Mouse (Mus musculus) thymus, postnatal 4 days (tissue): ENCODE results near the gene Pde4a.
A peak's percentile ranks its signal among the peaks of the same experiment; 100 is the strongest.
"Not testable (repeated sequence)": the region's sequence is repeated elsewhere in the genome, so short reads cannot be mapped to it uniquely, and the experiment has no call there.

Experiments used
- DNase-seq: peaks from one replicate; pipeline ENCODE4 v3.0.0; 2021

The Pde4a gene

DNA sequence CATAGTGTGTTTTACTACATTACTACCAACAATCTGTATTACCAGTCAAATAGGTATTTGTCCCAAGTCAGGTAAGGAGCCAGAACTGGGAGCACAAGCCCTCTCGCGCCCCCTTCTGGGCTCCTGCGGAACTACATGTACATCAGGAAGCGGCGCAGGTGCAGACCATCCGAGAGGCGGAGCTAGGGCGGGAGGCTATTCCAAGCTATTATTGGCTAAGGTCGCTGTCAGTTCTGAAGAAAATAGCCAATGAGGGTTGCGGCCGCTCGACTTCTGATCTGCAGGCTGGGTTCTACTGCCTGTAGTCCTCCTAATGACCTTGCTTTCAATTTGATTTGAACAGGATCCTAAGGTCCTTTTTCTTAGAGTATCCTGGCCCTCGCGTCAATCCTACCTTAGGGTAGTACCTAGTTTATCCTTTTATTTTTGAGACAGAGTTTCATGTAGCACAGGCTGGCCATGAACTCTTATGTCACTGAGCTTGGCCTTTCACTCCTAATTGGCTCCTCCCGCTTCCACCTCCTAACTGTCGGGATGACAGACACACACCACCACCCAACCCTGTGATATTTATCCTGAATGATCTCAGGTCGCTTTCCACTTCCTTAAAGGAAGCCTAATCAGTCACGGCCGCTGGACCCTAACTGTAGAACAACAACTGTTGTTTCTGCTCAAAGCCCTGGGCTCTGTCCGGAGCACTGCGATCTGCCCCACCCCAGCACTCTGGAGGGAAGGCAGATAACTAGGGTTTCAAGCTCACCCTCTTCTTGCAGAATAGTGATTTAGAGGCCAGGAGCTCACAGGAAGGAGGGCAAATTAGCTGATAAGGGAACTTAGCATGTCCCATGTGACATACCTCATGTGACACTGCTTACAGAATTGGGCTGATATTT is 55.2 kb downstream of the Pde4a start:
- DNase-seq: peak; percentile 94

- DNase-seq: peak; percentile 49
Observed at GRCm38 (mm10) chr9:21221383-21221929, 55.9 kb downstream of the Pde4a start.

DNA sequence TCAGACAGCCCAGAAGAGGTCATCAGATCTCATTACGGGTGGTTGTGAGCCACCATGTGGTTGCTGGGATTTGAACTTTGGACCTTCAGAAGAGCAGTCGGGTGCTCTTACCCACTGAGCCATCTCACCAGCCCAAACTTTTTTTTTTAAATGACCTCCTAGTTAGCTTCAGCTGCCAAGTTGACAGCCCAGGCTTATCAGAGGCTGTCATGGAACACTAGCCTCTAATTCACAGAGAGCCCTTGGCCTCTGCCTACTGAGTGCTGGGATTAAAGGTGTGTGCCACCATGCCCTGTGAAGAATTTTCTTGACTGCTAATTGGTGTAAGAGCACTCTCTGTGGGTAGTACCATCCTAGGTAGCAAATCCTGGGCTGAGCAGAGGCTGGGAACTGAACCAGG is 58.0 kb downstream of the Pde4a start:
- DNase-seq: not testable (repeated sequence)

DNA sequence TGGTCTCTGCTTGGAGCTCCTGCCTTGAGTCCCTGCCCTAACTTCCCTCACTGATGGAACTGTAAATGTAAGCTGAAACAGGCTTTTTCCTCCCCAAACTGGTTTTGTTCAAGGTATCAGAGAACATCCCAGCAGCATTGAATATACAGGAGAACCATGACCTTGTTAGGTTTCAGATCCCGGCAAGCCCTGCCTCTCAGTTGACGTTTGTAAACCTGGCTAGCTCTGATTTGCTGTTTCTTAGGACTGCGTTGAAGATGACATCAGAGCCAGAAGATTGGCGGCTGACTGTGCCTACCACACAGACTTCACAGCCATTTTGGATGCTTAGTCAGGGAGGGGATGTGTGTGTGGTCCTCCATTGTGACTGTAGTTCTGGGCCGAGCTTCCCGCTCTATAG is 58.4 kb downstream of the Pde4a start:
- no peak for DNase-seq

GRCm38 (mm10) chr9:21224576-21225414 is 59.3 kb downstream of the Pde4a start:
- peak; percentile 27 for DNase-seq

DNA sequence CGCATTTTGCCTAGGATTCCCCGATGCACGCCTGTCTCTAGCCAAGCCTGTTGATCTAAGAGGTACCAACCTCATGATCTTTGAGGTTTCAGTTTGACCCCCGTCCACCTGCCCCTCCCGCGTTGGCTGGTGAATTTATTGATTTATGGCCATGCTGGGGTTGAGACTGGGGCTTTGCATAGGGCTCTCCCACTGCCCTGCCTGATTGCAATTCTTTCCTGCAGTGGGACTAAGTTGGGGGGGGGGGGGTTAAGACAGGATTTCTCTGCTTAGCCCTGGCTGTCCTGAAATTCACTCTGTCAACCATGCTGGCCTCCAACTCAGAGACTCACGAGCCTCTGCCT is 59.9 kb downstream of the Pde4a start:
- no peak for DNase-seq

DNA sequence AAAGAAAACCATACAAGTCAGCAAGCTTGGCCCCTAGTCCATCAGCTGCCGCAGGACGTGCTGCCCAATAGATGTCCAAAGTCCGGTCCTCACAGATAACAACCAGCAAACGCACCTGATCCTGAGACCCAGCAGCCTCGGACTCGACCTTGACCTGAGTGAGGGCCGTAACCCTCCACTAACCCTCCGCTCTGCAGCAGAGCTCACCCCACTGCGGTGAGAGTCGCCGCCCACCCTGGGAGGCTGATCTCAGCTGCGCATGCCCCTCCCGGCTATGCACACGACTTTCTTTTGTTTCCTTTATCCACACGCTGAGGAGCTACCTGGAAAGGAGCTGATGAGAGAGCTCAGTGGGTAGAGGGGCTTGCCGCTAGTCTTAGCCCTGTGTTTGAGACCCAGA is 61.8 kb downstream of the Pde4a start:
- DNase-seq: peak; percentile 61

DNA sequence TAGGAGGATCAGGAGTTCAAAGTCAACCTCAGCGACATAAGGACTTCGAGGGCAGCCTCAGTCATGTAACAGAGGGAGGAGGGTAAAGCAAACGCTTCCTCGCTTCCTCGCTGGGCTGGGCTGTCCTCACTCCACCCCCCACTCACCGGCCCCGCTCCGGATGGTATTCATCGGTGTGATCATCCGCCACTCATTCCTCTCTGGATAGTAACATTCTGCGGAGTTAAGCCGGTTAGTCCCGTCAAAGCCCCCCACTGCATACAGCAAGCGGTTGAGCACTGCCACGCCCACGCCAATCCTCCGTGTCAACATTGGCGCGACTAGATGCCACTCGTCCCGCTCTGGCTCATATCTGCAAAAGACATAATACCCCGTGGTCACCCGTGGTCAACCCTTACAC is 66.0 kb downstream of the Pde4a start:
- DNase-seq: no peak

DNA sequence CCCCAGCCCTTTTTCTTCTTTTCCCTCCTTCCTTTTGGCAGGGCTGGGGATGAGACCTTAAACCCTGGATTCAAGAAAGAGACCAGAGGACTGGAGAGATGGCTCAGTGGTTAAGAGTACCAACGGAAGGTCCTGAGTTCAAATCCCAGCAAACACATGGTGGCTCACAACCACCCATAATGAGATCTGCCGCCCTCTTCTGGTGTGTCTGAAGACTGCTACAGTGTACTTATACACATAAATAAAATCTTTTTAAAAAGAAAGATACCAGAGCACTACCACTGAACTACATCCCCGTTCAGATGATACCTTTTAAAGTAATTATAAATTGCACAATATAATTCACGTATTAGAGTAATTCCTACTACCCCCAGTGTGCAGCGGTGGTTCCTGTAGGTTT is 67.4 kb downstream of the Pde4a start:
- DNase-seq: no peak

DNA sequence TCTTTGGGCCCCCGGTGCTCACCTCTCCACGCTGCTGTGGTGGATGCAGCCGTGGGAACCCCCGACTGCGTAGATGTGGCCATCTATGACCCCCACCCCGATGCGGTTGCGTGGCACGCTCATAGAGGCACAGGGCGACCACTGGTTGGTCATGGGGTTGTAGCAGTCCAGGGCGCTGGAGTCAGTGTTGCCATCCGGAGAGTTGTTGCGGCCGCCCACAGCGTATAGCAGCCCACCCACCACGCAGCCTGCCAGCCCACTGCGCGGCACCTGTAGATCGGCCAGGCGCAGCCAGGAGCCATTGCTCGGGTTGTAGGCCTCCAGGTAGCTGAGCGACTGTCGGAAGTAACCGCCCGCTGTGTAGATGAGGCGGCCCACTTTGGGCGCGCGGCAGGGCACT is 67.9 kb downstream of the Pde4a start:
- no peak for DNase-seq

GRCm38 (mm10) chr9:21233805-21234204 is 68.3 kb downstream of the Pde4a start:
- no peak for DNase-seq

DNA sequence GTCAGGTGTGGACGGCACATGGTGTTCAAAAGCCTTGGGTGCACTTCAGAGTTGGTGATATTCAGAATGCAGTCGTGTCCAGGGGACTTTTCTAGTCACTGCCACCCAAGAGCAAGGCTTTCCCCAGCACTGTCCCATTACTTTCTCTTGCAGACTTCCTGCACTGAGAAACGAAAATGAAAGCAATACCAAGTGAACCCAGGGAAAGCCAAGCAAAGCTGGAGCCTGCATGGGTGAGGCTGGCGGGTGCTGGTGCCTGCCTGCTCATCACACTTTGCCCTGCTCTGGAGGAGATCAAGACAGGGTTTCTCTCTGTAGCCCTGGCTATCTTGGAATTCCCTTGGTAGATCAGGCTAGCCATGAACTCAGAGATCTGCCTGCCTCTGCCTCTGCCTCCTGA is 69.8 kb downstream of the Pde4a start:
- no peak for DNase-seq

DNA sequence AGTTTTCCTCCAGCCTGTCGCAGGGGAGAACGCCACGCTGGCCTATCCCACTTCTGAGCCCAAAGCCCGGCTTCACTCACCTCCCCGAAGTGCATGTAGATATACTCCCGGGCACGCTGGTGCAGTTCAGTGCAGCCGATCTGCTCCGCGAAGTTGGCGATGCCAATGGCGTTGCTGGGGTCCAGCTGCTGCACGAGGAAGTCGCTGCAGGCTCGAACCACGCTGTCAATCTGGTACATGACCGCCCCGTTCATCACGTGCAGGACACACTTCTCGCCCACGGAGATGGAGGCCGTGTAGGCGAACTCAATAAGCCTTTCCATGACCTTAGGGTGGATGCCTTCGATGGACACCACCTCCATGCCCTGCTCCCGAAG is 71.5 kb downstream of the Pde4a start:
- peak; percentile 36 for DNase-seq

DNA sequence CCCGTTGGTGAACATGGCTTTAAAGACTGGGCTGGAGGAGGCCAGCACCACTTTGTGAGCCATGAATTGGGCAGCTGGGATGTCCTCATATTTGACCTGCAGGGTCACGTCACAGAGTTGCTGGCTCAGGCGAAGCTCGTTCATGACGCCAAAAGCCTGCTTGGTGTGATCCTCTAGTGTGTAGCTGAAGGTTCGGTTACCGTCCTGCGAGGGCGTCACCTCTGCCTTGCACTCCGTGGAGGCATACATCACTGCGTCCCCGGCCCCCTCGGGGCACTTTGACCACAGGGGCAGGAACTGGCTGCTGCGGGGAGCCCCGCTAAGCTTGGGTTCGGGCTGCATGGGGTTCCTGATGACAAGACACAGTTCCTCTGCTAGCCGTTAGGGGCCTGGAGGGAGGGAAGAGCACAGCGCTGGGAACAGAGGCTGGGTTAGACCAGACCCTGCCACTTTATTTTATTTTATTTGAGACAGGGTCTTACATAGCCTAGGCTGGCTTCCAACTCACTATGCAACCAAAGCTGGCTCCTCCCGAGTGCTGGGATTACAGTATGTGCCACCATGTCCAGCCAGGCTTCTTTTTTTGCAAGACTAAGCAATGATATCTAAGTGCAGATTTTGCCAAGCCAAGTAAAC is 72.0 kb downstream of the Pde4a start:
- DNase-seq: peak; percentile 70

DNA sequence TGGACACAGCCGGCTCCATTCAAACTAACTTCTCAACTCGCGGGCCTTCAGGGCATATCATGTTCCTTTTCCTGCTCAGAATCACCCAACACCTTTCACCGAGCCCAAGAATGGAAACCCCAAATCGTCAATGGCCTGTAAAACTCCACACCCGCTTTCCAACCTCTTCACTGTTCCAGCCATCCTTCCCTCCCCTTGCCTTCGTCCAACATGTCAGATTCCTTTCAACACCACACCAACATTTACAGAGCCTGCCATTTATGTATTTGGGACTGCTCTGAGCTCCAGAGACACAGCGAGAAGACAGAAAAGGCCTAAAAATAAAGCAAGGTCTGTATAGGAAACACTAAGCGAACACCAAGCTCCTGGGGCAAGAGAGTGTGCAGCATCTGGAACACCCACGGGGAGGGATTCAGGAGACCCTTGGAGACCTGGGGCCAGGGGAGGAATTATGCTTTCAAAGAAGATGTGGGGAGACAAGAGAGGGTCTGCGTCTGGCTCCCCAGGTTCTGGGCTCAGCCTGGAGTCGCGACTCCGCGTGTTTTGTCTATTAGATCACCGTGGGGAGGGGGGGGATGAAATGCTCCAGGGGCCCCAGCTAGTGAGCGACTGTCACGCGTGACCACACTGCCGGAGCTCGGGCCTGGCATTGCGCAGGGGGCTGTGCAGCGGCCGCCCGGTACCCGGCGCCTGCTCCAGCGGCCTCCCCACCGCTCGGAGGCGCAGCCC is 72.7 kb downstream of the Pde4a start:
- DNase-seq: peak; percentile 22

DNA sequence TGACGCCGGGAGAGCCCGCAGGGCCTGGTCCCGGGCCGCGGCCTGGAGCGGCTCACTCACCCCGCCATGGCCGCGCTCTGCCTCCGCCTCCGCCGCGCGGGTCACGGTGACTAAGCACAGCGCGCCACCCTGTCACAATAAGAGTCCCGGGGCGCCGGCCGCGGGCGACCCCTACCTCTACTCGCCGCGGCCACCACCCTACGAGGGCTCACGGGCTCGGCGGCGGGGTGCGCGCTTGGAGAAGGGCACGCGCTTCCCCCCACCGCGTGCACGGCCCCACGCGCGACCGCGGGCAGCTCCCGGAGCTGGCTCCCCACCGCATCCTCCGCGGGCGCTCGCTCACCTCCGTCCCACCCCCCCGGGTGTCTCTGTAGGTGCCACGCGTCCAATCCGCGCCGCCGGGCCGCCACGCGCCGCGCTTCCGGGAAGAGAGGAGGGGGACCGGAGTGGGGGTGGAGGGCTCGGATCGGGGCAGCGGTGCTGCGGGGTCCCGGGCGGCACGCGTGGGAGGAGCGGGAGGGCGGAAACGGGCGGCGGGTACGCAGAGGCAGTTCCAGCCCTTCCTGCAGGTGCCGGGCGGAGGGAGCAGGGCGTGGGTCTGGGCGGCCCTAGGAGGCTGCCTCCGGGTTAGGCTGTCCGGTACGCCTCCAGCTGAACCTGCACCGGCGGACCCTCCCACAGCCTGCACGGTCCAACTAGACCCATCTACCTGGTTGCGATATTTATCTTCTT is 73.4 kb downstream of the Pde4a start, which contains the start of gene Keap1:
Keap1 (minus strand) TSS at position 629 of the 732 bp plus-strand sequence.
- DNase-seq: peak; percentile 90

GRCm38 (mm10) chr9:21239465-21239848 is 73.9 kb downstream of the Pde4a start:
- DNase-seq: peak; percentile 31

DNA sequence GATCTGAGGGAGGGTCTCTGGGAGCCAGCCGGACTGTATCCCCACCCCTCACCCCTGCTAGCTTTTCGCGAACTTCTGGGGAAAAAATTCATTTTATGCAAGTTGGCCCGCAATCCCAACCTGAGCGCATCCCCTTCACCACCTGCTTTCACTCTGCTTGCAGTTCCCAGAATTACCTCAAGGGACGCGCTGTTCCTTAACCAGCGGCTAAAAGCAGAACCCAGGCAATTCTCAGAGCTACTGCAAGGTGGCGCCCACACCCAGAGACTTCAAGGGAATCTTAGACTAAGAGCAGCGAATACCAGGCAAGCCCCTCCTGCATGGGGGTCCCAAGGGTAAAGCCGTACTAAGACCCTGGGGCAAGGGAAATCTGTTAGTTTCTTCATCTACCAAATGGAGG is 75.8 kb downstream of the Pde4a start:
- DNase-seq: peak; percentile 93

- DNase-seq: no peak
Observed at GRCm38 (mm10) chr9:21243826-21244427, 78.4 kb downstream of the Pde4a start.

DNA sequence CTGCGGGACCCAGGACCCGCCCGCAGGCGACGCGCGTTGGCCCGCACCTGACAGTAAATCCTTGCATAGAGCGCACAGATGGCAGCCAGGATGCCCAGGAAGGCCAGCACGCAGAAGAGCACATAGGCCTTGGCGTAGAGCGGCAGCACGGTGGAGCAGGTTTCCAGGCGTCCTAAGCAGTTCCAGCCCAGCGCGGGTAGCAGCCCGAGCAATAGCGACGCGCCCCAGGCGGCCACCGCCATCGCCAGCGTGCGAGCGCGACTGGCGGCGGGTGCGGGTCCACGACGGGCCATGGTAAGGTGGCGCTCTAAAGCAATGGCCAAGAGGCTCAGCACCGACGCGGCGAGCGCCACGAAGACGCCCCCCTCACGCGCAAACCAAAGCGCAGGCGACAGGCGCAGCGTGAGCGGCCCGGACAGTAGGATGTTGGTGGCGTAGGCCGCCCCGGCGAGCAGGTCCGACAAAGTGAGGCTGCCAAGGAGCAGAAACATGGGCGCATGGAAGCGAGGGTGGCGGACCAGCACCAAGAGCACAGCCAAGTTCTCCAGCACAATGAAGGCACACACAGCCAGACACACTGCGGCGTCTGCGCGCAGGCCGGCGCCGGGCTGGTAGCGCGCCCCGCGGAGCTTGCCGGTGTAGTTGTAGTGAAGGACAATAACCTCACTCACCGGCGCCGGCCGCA is 79.1 kb downstream of the Pde4a start:
- peak; percentile 47 for DNase-seq

GRCm38 (mm10) chr9:21245113-21245487 is 79.6 kb downstream of the Pde4a start:
- DNase-seq: no peak
